Mouse (Mus musculus) G1E (cell line): ENCODE measurements around the gene Sec14l4. TPM values are rescaled to one million over a fixed set of nuclear protein-coding genes. Genes with fewer than 3 reads are reported as not detected.
A peak's percentile ranks its signal among the peaks of the same experiment; 100 is the strongest.

ENCODE experiments used
- ATAC-seq: 2 replicates; pipeline ENCODE4 v1.8.0; 2016; ENCODE audit warnings: mild to moderate bottlenecking; ENCODE audit not compliant: insufficient number of reproducible peaks, poor library complexity, low FRiP score, severe bottlenecking; ENCODE audit errors: extremely low read depth
- DNase-seq: peaks from one replicate; pipeline ENCODE4 v3.0.0; 2012; ENCODE audit warnings: low spot score
- H3K27me3 ChIP-seq: 2 replicates; pipeline ENCODE4 v1.6.1; 2012; ENCODE audit warnings: mild to moderate bottlenecking, low read length, inconsistent platforms; ENCODE audit not compliant: insufficient read depth
- H3K36me3 ChIP-seq: replicated peaks from 2 replicates; pipeline ENCODE3; 2012; ENCODE audit warnings: mild to moderate bottlenecking, inconsistent platforms
- H3K4me1 ChIP-seq: 2 replicates; pipeline ENCODE4 v1.6.1; 2012; ENCODE audit warnings: low read depth, low read length, inconsistent platforms, mixed read lengths; ENCODE audit not compliant: insufficient read depth
- H3K4me3 ChIP-seq: 2 replicates; pipeline ENCODE4 v1.5.1; 2012; ENCODE audit warnings: low read depth, mild to moderate bottlenecking, inconsistent platforms, low read length, moderate library complexity, mixed read lengths
- H3K9me3 ChIP-seq: replicated peaks from 2 replicates; pipeline ENCODE4 v1.6.1; 2012; ENCODE audit warnings: inconsistent platforms
- CTCF ChIP-seq: IDR thresholded peaks from 2 replicates; pipeline ENCODE4 v1.5.1; 2012; ENCODE audit warnings: low read depth, low read length, inconsistent platforms, mixed read lengths
- GATA1 ChIP-seq: IDR thresholded peaks from 2 replicates; pipeline ENCODE4 v1.6.1; 2012; ENCODE audit warnings: borderline replicate concordance, low read length, inconsistent platforms, mixed read lengths
- GATA2 ChIP-seq: IDR thresholded peaks from 2 replicates; pipeline ENCODE4 v1.6.1; 2012; ENCODE audit warnings: low read depth, low read length, inconsistent platforms, borderline replicate concordance
- POLR2AphosphoS5 ChIP-seq: IDR thresholded peaks from 2 replicates; pipeline ENCODE4 v1.6.1; 2012; ENCODE audit warnings: low read depth, low read length, inconsistent platforms; ENCODE audit not compliant: insufficient replicate concordance
- TAL1 ChIP-seq: conservative IDR thresholded peaks from 2 replicates; pipeline ENCODE4 v1.6.1; 2012; ENCODE audit warnings: low read depth, low read length, inconsistent platforms, mixed read lengths
- polyA plus RNA-seq: library from polyadenylated mRNA; stranded (reverse); fragments of >175 nt; gene quantifications from 2 replicates; pipeline ENCODE4 v1.2.3, GENCODE M21; 2012
- total RNA-seq, 2 experiments: library from RNA; stranded (forward) in 1 of 2; stranded (reverse) in 1 of 2; fragments of 200-1000 nt in 1 of 2; fragments of >200 nt in 1 of 2; fragmentation: Nextera tagmentation in 1 of 2; gene quantifications; 2 replicates each; pipeline ENCODE4 v1.2.3; 2014 to 2017

Sec14l4 gene
- total and polyA plus RNA-seq, 3 experiments: 0.11 TPM; not detected in 2

DNA sequence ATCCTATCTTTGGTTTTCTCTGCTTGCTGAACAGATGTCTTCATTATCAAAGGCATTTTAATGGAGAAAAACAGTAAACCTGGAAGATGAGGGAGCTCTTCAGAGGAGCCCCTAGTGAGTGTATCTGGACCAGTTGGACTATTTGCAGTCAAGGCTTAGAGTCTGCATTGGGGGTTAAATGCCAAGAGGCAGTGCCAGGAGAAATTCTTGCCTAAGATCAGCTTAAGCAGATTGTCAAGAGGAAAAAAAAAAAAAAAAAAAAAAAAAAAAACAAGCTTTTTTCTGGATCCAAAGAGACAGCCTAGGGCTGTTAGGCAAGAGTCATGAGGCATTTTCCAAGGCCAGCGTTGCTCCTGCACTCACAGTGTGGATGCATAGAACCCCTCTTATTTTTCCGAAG is 16.5 kb downstream of the Sec14l4 start:
- H3K27me3 ChIP-seq: peaks cover 5% of the 10 kb centered on the region
- DNase-seq (no peak), ATAC-seq (no peak)
- no peak overlapping the region for H3K4me3 ChIP-seq
- H3K4me1 ChIP-seq: no peaks in the 10 kb centered on the region
- TF ChIP-seq GATA2: no peak
- no peak for TF ChIP-seq CTCF
- no peak for TF ChIP-seq GATA1
- no peak for TF ChIP-seq POLR2AphosphoS5
- TF ChIP-seq TAL1: no peak
- H3K36me3 ChIP-seq: no peaks in the 10 kb centered on the region
- no peaks in the 10 kb centered on the region for H3K9me3 ChIP-seq

DNA sequence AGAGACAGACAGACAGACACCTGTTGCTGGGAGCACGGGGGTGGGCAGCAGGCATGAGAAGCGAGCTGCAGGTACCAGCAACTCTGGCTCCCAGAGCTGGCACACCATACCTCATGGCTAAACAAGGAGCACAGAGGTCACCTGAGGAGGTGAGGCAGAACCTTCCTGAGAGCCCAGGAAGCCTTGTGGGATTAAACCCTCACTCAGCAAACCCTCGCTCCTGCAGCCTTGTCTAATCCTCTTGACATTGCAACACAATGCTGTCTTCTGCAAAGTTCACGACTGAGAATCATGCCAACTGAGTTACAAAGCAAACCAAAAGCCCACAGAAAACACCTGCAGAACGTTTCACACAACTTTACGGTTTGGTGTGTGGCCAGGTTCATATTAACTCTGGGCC is 17.2 kb downstream of the Sec14l4 start:
- Histone ChIP-seq H3K4me3 (no peak overlapping the region), H3K4me1 (no peaks in the 10 kb centered on the region), H3K27me3 (peaks cover 5% of the 10 kb centered on the region), H3K36me3 (no peaks in the 10 kb centered on the region), H3K9me3 (no peaks in the 10 kb centered on the region)
- DNase-seq: no peak
- TF ChIP-seq GATA1: no peak
- no peak for TF ChIP-seq POLR2AphosphoS5
- no peak for TF ChIP-seq TAL1
- TF ChIP-seq CTCF: no peak
- TF ChIP-seq GATA2: no peak
- no peak for ATAC-seq

DNA sequence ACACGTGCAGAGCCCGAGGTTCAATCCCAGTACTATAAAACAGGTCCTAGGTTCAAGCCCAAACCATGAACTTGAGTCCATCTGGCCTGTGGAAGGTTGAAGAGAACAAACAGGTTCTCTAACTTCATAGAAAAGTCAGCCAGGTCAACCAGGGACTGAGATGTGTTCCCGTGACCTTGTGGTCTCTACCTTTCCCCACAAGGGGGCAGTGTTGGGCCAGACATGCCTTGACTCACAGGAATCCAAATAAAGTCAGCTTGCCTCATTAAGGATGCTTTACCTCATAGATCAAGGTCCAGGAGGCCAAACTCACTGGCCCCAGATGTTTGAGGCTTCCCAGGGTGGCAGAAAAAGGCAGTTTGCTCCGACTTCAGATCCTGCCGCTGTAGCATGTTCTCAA is 22.3 kb downstream of the Sec14l4 start:
- no peaks in the 10 kb centered on the region for H3K4me1 ChIP-seq
- peak; percentile 63 for DNase-seq
- ATAC-seq: no peak
- no peaks in the 10 kb centered on the region for H3K9me3 ChIP-seq
- peak; percentile 91 for TF ChIP-seq CTCF
- no peak for TF ChIP-seq POLR2AphosphoS5
- H3K4me3 ChIP-seq: no peak overlapping the region
- H3K36me3 ChIP-seq: no peaks in the 10 kb centered on the region
- H3K27me3 ChIP-seq: peaks cover 22% of the 10 kb centered on the region

DNA sequence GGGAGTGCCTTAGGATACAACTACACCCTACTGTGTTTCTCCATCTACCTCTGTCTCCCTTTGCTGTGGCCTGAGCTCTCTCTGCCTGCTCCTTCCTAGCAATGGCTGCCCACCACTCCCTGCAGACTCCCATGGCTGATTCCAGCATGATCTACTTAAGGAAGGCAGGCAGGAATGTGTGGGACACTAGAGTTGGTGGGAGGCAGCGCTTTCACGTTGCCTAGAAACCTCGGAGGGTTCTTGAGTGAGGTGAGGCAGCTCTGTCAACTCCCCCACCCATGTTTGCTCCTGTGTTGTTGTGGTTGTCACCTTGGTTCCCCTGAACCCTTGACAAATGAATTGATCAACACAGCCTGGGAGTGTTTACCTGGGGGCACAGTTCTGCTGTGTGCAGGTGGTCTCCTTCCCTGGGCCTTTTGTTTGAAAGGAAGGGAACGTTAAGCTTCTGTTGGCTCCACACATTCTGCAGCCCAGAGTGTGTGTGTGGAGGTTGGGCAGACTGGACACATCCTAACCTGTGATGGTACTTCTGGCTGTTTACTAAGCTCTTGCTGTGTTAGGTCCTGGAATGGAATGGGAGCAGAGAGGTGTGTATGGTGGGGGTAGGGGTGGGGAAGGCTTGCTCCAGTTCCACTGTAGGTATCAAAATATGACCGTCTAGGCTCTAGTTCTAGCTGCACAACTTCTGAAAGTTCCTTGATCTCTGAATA is 29.8 kb downstream of the Sec14l4 start:
- H3K4me1 ChIP-seq: no peaks in the 10 kb centered on the region
- H3K4me3 ChIP-seq: no peak overlapping the region
- no peak for ATAC-seq
- TF ChIP-seq CTCF: no peak
- no peak for TF ChIP-seq TAL1
- TF ChIP-seq GATA2: no peak
- no peak for TF ChIP-seq POLR2AphosphoS5
- TF ChIP-seq GATA1: no peak
- no peaks in the 10 kb centered on the region for H3K36me3 ChIP-seq
- H3K27me3 ChIP-seq: peaks cover 34% of the 10 kb centered on the region
- DNase-seq: no peak
- no peaks in the 10 kb centered on the region for H3K9me3 ChIP-seq

DNA sequence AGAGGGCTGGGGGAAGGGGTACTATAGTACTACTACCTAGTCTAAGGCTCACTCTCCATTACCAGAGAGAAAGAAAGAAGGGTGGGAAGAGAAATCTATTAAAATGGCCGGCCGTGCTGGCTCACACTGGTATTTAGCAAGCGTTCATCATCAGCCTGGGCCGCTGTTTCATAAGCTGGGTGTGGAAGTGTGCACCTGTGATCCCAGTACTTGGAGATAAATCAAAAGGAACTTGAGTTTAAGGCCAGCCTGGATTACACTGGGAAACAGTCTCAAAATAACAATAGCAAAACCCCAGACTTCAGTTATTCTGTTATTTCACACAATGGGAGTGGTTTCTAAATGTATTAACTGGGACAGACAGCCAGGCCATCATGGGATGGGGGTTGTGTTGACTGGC is 31.3 kb downstream of the Sec14l4 start:
- Histone ChIP-seq H3K27me3 (peaks cover 30% of the 10 kb centered on the region), H3K36me3 (no peaks in the 10 kb centered on the region), H3K4me3 (no peak overlapping the region), H3K9me3 (no peaks in the 10 kb centered on the region), H3K4me1 (no peaks in the 10 kb centered on the region)
- ATAC-seq (no peak), DNase-seq (no peak)
- TF ChIP-seq GATA1: no peak
- no peak for TF ChIP-seq TAL1
- no peak for TF ChIP-seq GATA2
- no peak for TF ChIP-seq CTCF
- no peak for TF ChIP-seq POLR2AphosphoS5

DNA sequence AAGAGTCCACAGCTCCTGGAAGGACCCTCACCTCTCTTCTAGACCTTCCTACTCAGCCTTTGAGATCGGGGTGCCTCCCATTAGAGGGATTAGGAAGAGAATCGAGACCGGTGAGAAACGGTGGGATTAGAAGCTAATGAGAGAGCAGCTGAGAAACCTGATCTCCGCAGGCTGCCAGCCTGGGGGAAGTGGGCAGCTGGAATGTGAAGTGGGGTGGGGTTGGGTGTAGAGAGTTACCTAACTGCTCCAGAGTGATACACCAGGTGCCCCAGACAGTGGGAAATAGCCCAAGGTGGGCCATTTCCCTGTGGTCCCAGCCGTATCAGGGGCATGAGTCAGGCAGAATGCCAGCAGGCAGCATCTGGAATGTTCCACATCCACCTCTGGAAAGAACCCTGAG is 31.7 kb downstream of the Sec14l4 start:
- Histone ChIP-seq H3K27me3 (peaks cover 30% of the 10 kb centered on the region), H3K9me3 (no peaks in the 10 kb centered on the region), H3K4me1 (no peaks in the 10 kb centered on the region), H3K4me3 (no peak overlapping the region), H3K36me3 (no peaks in the 10 kb centered on the region)
- ATAC-seq (no peak), DNase-seq (no peak)
- TF ChIP-seq GATA2: no peak
- no peak for TF ChIP-seq GATA1
- TF ChIP-seq POLR2AphosphoS5: no peak
- TF ChIP-seq CTCF: no peak
- no peak for TF ChIP-seq TAL1
